Mouse (Mus musculus) hematopoietic stem cell, adult 5-6 weeks (primary cell): ENCODE measurements around the gene Slc25a30. TPM values are rescaled to one million over a fixed set of nuclear protein-coding genes. Genes with fewer than 3 reads are reported as not detected.

Source experiments
- ATAC-seq, 2 experiments: fragments of 125-278 bp in 1 of 2; replicated peaks in 1 of 2; 2 replicates each; pipeline ENCODE4 v1.8.0; 2016 to 2017; ENCODE audit warnings: inconsistent platforms in 2 of 2, mild to moderate bottlenecking in 2 of 2, moderate number of reproducible peaks in 2 of 2, low read depth in 1 of 2, moderate TSS enrichment in 1 of 2; ENCODE audit not compliant: low FRiP score in 2 of 2, poor library complexity in 2 of 2, severe bottlenecking in 2 of 2, insufficient read depth in 1 of 2, low TSS enrichment in 1 of 2
- total RNA-seq: library from RNA; stranded (forward); fragments of 172-1452, 232-1000 nt; gene quantifications from 2 replicates; pipeline ENCODE4 v1.2.3, GENCODE M21; 2017

The Slc25a30 gene
- total RNA-seq, 1 experiment from 2014 or later, result 23.5 TPM

DNA sequence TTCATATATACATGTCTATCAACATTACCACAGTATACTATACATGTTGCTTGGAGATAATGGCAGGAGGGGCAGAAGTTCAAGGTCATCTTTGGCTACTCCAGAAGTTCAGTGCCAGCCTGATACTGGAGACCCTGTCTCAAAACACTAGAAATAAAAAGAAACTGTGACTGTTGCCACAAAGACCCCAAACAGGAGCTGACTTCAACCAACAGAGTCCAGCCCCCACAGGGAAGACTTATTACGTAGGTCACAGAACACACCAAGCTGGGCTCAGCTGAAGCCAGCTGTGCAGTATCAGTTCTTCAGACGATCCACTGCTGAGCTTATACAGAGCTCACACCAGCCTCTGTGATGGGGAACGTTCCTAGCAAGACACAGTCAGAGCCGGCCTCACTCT is 70.4 kb downstream of the Slc25a30 start:
- ATAC-seq, result no peak

GRCm38 (mm10) chr14:75713661-75714060 is 73.2 kb downstream of the Slc25a30 start:
- no peak for ATAC-seq

GRCm38 (mm10) chr14:75712687-75713086 is 74.2 kb downstream of the Slc25a30 start:
- ATAC-seq, result no peak

DNA sequence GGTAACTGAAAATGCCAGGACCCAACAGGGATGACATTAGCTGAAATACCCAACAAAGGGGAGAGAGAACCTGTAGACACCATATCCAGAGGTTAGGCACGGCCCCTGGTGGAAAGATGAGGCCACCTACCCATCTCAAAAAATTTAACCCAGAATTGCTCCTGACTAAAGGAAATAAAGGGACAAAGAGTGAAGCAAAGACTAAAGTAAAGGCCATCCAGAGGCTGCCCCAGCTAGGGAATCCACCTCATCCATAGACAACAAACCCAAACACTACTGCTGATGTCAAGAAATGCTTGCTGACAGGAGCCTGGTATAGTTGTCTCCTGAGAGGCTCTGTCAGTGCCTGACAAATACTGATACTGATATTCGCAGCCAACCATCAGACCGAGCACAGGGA is 75.1 kb downstream of the Slc25a30 start:
- ATAC-seq, result no peak

Other genes with a start within 250 kb of the Slc25a30 start
- gene Spert, start 193.9 kb downstream of the Slc25a30 start, total RNA-seq, result not detected in 2 replicates
- gene Erich6b, start 144.8 kb downstream of the Slc25a30 start, total RNA-seq, result not detected in 2 replicates
- 27.0 and 27.6 TPM in 2 replicates for gene Cog3, start 32.5 kb downstream of the Slc25a30 start, total RNA-seq
- 893 and 1,274 TPM in 2 replicates for gene Tpt1, start 58.1 kb upstream of the Slc25a30 start, total RNA-seq
- gene Kctd4, start 168.0 kb upstream of the Slc25a30 start, total RNA-seq, result not detected in 2 replicates
- 52.9 and 56.8 TPM in 2 replicates for gene Gtf2f2, start 223.8 kb upstream of the Slc25a30 start, total RNA-seq